Mouse (Mus musculus) R1 (cell line): ENCODE data around the gene Teddm2.

Experiments used
- DNase-seq: peaks from one replicate; pipeline ENCODE4 v3.0.0-alpha.2; 2018; ENCODE audit warnings: low read depth, low spot score

Teddm2 gene

DNA sequence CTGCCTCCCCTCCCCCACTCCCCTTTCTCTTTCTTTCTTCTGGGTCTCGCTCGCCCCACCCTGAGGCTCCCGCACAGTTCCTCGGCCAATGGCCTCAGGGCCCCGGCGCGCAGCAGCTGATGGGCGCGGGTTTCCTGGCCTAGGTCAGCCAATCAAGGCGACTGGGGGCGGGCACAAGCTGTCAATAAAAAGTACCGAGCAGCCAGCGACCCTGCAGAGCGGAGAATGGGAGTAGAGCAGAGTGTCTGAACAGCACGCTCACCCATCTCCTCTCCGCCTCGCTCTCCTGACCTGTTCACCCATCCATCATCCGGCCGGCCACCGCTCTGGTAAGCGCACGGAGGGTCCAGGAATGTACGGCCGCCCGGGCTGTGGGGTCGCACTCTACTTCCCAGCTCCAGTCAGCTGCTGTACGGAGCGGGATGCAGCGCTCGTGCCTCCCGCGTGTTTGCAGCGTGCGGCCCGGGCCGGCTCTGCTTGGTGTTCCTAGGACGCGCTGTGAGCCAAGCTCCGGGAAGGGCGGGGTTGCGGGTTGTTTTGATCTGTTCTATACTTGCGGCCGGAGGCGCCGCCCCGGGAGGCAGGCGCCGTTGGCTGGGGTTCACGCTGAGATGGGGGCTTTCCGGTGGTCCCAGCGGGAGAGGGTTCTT, at the start of gene Teddm2, which contains the start of gene Glul:
Gene Teddm2, minus strand, starts transcription at position 498 of the 650 bp plus-strand sequence.
Gene Glul, plus strand, starts transcription at position 214 of the 650 bp plus-strand sequence.
- DNase-seq = peak; percentile 98

DNA sequence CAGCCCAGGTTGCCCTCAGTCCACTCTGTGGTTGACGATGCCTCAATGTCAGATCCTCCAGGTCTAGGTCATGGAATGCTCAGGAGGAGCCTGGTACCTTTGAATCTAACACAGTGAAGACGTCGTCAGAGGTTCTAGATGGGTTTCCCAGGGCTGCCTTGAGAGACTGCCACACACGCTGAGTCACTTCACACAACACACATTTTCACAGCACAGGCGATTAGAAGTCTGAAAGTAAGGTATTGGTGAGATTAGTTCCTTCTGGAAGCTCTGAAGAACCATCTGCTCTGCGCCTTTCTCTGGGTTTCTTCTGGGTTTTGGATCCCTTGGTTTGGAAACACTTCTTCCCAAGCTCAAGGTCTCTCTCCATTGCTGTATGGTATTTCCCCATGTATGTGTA, 47.8 kb upstream of the Teddm2 start:
- DNase-seq = no peak

DNA sequence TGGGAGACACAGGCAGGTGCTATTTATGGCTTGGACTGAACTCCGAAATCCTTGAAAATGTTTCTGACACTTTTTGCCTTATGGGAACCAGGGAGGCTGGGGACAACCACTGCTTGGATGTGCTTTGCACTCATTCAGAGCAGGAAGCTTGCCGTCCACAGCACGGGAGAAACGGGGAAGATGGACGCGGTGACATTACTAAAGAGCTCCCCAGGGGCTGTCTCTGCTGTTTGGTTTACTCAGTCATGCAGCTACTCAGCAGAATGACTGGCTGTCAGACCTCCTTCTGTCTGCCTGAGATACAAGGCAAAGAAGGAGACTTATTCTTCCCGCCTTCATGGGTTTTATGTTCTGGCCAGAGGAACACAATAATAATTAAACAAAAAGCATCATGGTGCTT, 46.9 kb upstream of the Teddm2 start:
- DNase-seq = no peak

GRCm38 (mm10) chr1:153945181-153945580, 45.2 kb upstream of the Teddm2 start:
- DNase-seq = peak; percentile 45

GRCm38 (mm10) chr1:153940986-153941385, 41.0 kb upstream of the Teddm2 start:
- no peak for DNase-seq

DNA sequence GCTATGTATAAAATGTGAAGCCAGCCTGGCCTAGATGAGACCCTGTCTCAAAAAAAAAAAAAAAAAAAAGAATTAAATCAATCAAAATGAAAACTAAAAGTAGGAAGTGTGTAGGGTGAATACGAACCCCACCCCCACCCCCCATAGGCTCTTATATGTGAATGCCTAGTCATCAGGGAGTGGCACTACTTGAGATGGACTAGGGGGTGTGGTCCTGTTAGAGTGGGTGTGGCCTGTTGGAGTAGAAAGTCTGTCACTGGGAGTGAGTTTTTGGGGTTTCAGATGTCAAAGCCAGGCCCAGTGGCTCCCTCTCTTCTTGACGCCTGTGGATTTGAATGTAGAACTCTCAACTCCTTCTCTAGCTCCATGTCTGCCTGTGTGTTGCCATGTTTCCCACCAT, 37.0 kb upstream of the Teddm2 start:
- DNase-seq = peak; percentile 36

DNA sequence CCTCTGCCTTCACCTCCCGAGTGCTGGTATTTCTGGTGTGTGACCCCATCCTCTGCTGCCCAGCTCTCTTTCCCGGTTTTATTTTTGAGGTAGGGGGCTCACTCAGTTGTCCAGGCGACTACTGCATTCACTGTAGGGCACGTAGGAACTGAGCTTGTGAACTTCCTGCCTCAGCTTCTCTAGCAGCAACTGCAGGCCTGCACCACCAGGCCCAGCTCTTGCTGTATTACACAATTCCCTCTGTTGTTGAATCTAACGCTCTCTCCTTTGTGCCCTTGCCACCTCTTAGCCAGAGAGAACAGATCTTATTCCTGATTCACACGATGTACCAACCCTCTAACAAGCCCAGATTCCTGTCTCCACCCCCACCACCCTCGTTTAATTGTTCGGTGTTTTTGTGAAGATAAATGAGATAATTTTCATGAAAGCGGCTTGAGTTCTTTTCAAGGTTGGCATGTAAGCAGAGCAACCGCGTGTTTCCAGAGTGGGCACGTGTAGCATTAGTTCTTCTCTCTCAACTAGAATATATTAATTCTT, 35.9 kb upstream of the Teddm2 start:
- no peak for DNase-seq

GRCm38 (mm10) chr1:153933772-153934171, 33.7 kb upstream of the Teddm2 start:
- no peak for DNase-seq

- no peak for DNase-seq
These were observed 30.4 kb upstream of the Teddm2 start for GRCm38 (mm10) chr1:153930431-153930830.

DNA sequence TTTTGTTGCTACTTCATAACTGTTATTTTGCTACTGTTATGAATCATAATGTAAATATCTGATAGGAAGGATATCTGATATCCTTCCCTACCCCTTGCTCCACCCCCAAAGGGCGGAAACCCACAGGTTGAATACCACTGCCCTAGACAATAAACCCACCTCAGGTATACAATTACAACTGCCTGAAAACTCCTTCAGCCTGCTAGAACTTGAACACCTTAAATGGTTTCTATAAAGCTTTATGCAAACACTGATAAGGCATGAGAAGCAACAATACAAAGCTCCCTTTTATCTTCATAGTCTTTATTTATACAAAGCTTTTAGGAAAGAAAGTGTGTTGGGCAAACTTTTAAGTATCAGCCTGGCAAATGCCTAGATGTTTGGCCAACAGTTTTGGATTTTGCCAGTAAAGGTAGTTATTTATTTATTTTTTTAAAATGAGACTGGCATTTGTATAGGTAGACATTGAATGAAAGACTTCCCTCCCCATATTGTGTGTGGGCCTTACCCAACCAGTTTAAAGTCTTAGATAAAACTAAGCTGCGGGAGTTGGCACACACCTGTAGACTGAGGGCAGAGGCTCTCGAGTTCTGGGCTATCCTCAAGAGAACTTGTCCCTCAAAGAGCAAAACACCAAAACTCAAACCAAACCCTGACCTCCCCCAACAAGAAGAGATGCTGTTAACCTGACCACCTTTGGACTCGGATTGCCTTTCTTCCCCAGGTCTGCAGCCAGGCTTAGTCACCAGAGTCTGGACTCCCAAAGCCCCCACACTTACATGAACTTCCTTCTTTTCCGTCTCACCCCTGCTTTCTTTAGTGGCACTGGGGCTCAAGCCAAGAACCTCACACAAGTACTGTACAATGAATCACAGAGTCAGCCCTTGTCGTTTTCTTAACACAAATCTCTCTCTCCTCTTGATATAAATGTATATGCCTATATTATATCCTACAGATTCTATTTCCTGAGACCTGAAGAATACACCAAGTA, 24.7 kb upstream of the Teddm2 start:
- DNase-seq = no peak

- no peak for DNase-seq
These were observed 22.6 kb upstream of the Teddm2 start for GRCm38 (mm10) chr1:153922571-153923021.

DNA sequence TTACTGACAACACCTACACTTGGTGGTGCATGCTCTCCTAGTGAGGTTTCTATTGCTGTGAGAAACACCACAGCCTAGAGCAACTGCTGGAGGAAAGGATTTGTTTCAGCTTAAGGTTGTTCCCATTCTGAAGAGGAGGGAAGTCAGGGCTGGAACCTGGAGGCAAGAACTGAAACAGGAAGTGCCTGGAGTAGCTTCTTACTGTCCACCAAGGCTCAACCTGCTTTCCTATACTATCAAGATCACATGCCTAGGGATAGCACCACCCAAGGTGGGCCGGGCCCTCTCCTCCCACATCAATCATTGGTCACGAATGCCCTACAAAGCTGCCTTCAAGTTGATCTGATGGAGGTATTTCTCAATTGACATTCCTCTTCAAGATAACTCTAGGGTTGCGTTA, 21.6 kb upstream of the Teddm2 start:
- DNase-seq = no peak

DNA sequence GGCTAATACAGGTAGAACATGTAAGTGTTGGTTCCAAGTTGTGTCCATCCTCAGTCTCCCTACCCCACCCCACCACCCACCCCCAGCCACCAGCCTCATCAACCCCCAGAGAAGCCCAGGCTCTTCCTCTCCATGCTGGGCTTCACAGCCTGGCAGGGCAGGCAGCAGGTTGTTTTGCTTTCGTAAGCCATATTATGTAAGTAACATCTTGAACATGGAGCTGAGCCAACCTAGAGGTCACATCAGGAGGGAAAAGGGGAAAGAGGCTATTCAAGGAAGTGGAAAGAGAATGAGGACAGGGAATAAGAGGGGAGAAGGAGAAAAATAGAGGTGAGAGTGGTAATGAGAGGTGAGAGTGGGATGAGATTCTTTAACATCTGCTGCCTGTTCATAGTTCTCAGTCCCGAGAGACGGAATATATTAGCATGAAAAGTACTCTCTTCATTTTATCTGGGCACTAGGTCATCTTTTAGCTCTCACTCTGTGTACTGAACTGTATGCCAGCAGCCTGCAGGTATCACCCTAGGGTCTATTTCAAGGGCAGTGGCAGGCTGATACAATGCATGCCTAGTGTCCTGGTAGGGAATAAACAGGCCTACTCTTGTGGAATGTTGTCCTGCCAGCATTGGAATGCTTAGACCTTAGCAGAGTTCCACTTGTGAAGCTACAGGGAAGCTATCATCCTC, 18.6 kb upstream of the Teddm2 start:
- DNase-seq = no peak

DNA sequence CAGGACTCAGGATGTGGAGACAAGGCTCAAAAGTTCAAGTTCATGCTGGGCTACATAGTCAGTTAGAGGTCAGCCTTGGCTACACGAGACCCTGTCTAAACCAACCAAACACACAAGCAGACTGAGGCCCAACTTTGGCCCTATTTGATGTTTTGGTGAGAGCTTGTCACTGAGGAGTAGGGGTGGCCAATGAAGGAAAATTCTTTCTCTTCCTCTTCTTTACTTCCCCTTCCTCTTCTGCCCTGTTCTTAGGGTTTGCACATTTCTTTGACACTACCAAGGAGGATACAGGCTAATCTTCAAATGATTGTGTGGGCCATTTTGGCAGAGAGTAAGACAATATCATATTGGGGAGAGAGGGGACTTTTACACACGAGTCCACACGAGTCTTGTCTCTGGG, 13.8 kb upstream of the Teddm2 start:
- no peak for DNase-seq

DNA sequence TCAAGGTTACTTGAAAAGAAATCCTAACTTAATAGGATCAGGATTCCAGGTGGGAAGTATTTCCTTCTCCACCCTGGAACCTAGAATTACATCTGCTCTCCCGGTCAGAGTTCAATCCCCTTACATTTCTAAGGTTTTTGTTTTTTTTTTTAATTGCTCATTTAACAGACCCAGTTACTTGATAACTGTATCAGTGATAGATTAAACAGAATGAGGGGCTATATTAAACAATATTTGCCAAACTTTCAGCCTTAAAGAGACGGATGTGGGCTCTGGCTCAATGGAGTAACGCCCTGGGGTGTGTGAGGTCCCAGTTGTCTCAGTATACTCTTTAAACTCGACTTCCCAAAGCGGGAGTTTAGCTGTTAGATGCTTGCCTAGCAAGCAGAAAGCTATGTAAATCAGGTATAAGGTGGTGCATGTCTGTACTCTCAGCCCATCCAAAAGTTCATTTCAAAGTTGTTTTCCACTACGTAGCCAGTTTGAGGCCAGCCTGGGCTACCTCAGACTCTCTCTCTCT, 11.3 kb upstream of the Teddm2 start:
- DNase-seq = no peak

DNA sequence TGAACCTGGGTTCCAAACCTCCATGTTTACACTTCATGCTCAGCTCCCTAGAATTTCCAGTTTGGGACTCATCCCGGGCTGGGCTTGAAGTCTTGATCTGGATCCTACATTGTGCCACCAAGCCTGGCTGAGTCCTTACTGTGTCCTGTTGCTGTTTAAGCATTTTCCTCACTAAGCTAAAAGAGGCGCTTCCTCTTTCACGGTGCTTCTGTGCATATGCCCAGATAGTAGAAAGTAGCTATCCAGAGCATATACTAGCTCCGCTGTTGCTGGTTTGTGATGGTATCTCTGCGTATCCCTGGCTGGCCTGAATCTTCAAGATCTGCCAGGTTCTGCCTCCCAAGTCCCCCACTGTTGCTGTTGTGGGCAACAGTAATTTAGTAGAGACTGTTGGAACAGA, 10.4 kb upstream of the Teddm2 start:
- DNase-seq = no peak

- no peak for DNase-seq
These were observed 9.9 kb upstream of the Teddm2 start for GRCm38 (mm10) chr1:153909963-153910291.

DNA sequence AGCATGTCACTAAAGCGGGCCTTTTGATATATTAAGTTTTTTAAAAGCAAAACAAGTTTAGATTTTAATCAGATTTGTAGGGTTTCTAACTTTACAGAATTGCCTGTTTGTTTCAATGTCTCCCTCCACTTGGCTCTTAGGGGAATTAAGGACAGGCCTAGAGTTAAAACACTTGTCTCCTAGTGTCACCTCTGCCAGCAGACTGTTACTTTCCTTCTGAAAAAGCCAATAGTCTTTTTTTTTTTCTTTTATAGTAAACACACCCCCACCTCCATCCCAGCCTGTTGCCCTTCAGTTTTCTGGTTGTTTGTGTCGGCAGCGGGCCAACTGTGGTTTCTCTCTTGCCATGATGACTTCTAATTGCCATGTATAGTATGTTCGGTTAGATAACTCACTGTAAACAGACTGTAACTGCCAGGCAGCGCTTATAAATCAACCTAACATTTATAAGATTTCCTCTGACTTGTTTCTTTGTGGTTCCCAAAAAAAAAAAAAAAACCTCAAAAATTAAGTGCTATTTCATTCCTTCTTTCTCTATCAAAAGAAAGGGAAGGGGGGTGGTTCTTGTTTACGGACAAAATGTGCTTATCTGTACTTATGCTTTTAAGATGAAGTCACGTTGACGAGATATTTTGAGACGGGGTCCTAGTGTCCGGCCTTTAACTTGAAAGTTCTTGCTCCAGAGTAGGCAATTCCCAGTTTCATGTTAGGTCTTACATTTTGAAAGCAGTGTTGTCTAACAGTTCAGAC, 9.4 kb upstream of the Teddm2 start:
- DNase-seq = no peak

- no peak for DNase-seq
These were observed 8.7 kb upstream of the Teddm2 start for GRCm38 (mm10) chr1:153908741-153909140.

DNA sequence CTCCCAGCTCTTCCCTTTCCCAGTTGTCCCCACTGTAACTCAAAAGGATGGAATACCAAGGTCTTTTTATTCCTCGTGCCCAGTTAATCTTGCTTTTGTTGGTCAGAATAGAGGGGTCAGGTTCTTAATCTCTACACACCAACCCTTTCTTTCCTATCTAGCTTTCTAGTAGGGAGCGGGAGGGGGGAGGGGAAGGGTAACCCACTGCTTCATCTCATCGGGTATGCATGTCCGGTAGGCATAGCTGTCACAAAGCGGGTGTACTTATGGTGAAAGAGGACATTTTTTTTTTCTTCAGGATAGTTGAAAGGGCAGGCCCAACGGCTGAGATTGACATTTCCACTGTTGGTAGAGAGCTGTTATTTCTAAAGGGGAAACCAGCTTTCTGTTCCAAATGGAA, 8.2 kb upstream of the Teddm2 start:
- DNase-seq = no peak

- no peak for DNase-seq
These were observed 5.9 kb upstream of the Teddm2 start for GRCm38 (mm10) chr1:153905884-153906283.
